Mouse (Mus musculus) limb, embryonic 12.5 days (tissue): ENCODE measurements around the gene Med9. TPM values are rescaled to one million over a fixed set of nuclear protein-coding genes. Genes with fewer than 3 reads are reported as not detected.

Source experiments
- ATAC-seq: fragments of 200-750 bp; cut with Nextera tagmentation; 2 replicates; pipeline ENCODE4 v1.8.0; 2017; ENCODE audit warnings: low read depth, moderate TSS enrichment; ENCODE audit not compliant: insufficient number of reproducible peaks, insufficient read depth, low FRiP score, low TSS enrichment
- H3K27ac ChIP-seq: fragments of 300-500 bp; sonication (generic); 2 replicates; pipeline ENCODE4 v1.5.1; 2016; ENCODE audit warnings: mild to moderate bottlenecking, moderate library complexity
- H3K27me3 ChIP-seq: fragments of 300-500 bp; sonication (generic); 2 replicates; pipeline ENCODE4 v1.6.1; 2016; ENCODE audit warnings: mild to moderate bottlenecking, moderate library complexity
- H3K36me3 ChIP-seq: fragments of 300-500 bp; sonication (generic); 2 replicates; pipeline ENCODE4 v1.6.1; 2016; ENCODE audit warnings: mild to moderate bottlenecking, moderate library complexity
- H3K4me1 ChIP-seq: fragments of 300-500 bp; sonication (generic); replicated peaks from 2 replicates; pipeline ENCODE4 v1.6.1; 2016
- H3K4me2 ChIP-seq: fragments of 300-500 bp; sonication (generic); 2 replicates; pipeline ENCODE4 v1.6.1; 2016; ENCODE audit warnings: mild to moderate bottlenecking, moderate library complexity
- H3K4me3 ChIP-seq: fragments of 300-500 bp; sonication (generic); replicated peaks from 2 replicates; pipeline ENCODE4 v1.5.1; 2016; ENCODE audit warnings: mild to moderate bottlenecking
- H3K9ac ChIP-seq: fragments of 300-500 bp; sonication (generic); replicated peaks from 2 replicates; pipeline ENCODE4 v1.6.1; 2016; ENCODE audit warnings: mild to moderate bottlenecking, moderate library complexity
- H3K9me3 ChIP-seq: fragments of 300-500 bp; sonication (generic); 2 replicates; pipeline ENCODE4 v1.6.1; 2016; ENCODE audit warnings: mild to moderate bottlenecking, moderate library complexity
- WGBS: fragments of 180-500 bp; shearing (Covaris S2); methylation state at CpG from one replicate; pipeline ENCODE4 v1.1.7; 2016; 5-methylcytosine and 5-hydroxymethylcytosine counted together
- polyA plus RNA-seq: library from polyadenylated mRNA; unstranded; fragments of >200 nt; fragmentation: Nextera tagmentation; extraction: Ambion mirVana; gene quantifications from 2 replicates; pipeline ENCODE4 v1.2.1, GENCODE M21; 2016

The Med9 gene
- polyA plus RNA-seq, 1 experiment from 2014 or later: 40.7 TPM

GRCm38 (mm10) chr11:59919401-59919800 is 28.6 kb upstream of the Med9 start:
- H3K4me2 ChIP-seq: no peak overlapping the region
- H3K4me3 ChIP-seq: no peak overlapping the region
- no peaks in the 10 kb centered on the region for H3K36me3 ChIP-seq
- no peak overlapping the region for H3K9ac ChIP-seq
- peaks cover 4% of the 10 kb centered on the region; the same call in 1 of the 2 replicates for H3K27me3 ChIP-seq
- 0 out of 2 replicates have a peak, but pooled peaks cover 4% of the 10 kb centered on the region for H3K4me1 ChIP-seq
- no peak overlapping the region for H3K27ac ChIP-seq
- ATAC-seq: no peak
- WGBS: 79% methylated on average over 3 of the region's 3 CpGs
- no peaks in the 10 kb centered on the region for H3K9me3 ChIP-seq

- 75% methylated on average over 5 of the region's 5 CpGs for whole genome bisulfite sequencing
- no peaks in the 10 kb centered on the region for H3K9me3 ChIP-seq
- ATAC-seq: no peak
- peaks cover 4% of the 10 kb centered on the region; the same call in 1 of the 2 replicates for H3K27me3 ChIP-seq
- H3K4me3 ChIP-seq: no peak overlapping the region
- H3K36me3 ChIP-seq: no peaks in the 10 kb centered on the region
- H3K27ac ChIP-seq: no peak overlapping the region
- H3K9ac ChIP-seq: no peak overlapping the region
- H3K4me2 ChIP-seq: no peak overlapping the region
- H3K4me1 ChIP-seq: 0 out of 2 replicates have a peak, but pooled peaks cover 4% of the 10 kb centered on the region
Observed at GRCm38 (mm10) chr11:59920331-59920730, 27.7 kb upstream of the Med9 start.

GRCm38 (mm10) chr11:59921265-59921664 is 26.7 kb upstream of the Med9 start:
- H3K4me2 ChIP-seq: no peak overlapping the region; the same call in 1 of the 2 replicates
- H3K36me3 ChIP-seq: no peaks in the 10 kb centered on the region
- 6% methylated on average over 7 of the region's 7 CpGs for WGBS

GRCm38 (mm10) chr11:59930031-59930430 is 18.0 kb upstream of the Med9 start:
- no peak for ATAC-seq
- Histone ChIP-seq H3K27ac (no peak overlapping the region), H3K36me3 (no peaks in the 10 kb centered on the region), H3K9ac (no peak overlapping the region), H3K4me3 (no peak overlapping the region), H3K4me2 (no peak overlapping the region), H3K4me1 (0 out of 2 replicates have a peak, but pooled peaks cover 5% of the 10 kb centered on the region), H3K9me3 (no peaks in the 10 kb centered on the region), H3K27me3 (peaks cover 6% of the 10 kb centered on the region)
- WGBS: 48% methylated on average over 4 of the region's 4 CpGs

More at GRCm38 (mm10) chr11:59921265-59921664, 26.7 kb upstream of the Med9 start:
- H3K27me3 ChIP-seq: peaks cover 4% of the 10 kb centered on the region; the same call in 1 of the 2 replicates
- H3K9me3 ChIP-seq: no peaks in the 10 kb centered on the region
- 0 out of 2 replicates have a peak, but pooled peaks cover 4% of the 10 kb centered on the region for H3K4me1 ChIP-seq
- no peak overlapping the region for H3K4me3 ChIP-seq
- no peak for ATAC-seq
- no peak overlapping the region for H3K27ac ChIP-seq
- H3K9ac ChIP-seq: 0 out of 2 replicates have a peak overlapping the region, but pooled peaks have one; percentile 18

- H3K4me2 ChIP-seq: no peak overlapping the region
- no peak overlapping the region for H3K27ac ChIP-seq
- no peak for ATAC-seq
- 0 out of 2 replicates have a peak, but pooled peaks cover 5% of the 10 kb centered on the region for H3K4me1 ChIP-seq
- no peak overlapping the region for H3K9ac ChIP-seq
- no peaks in the 10 kb centered on the region for H3K9me3 ChIP-seq
- no peak overlapping the region for H3K4me3 ChIP-seq
- WGBS: 66% methylated on average over 9 of the region's 9 CpGs
- no peaks in the 10 kb centered on the region for H3K36me3 ChIP-seq
- peaks cover 6% of the 10 kb centered on the region for H3K27me3 ChIP-seq
Observed at GRCm38 (mm10) chr11:59932560-59933337, 15.3 kb upstream of the Med9 start.

- H3K36me3 ChIP-seq: no peaks in the 10 kb centered on the region
- no peak overlapping the region for H3K4me3 ChIP-seq
- WGBS: 46% methylated on average over 12 of the region's 12 CpGs
- peaks cover 6% of the 10 kb centered on the region for H3K27me3 ChIP-seq
- ATAC-seq: no peak
- H3K9ac ChIP-seq: no peak overlapping the region
- H3K27ac ChIP-seq: no peak overlapping the region
- H3K9me3 ChIP-seq: no peaks in the 10 kb centered on the region
- H3K4me2 ChIP-seq: no peak overlapping the region
- 0 out of 2 replicates have a peak, but pooled peaks cover 5% of the 10 kb centered on the region for H3K4me1 ChIP-seq
Observed at GRCm38 (mm10) chr11:59933943-59934342, 14.1 kb upstream of the Med9 start.

GRCm38 (mm10) chr11:59937023-59937422 is 11.0 kb upstream of the Med9 start:
- ATAC-seq: no peak
- H3K27me3 ChIP-seq: no peaks in the 10 kb centered on the region; the same call in none of the 2 replicates
- no peak overlapping the region for H3K4me3 ChIP-seq
- WGBS: 82% methylated on average over 3 of the region's 3 CpGs
- H3K4me1 ChIP-seq: 0 out of 2 replicates have a peak, but pooled peaks cover 5% of the 10 kb centered on the region
- H3K9me3 ChIP-seq: no peaks in the 10 kb centered on the region
- H3K36me3 ChIP-seq: no peaks in the 10 kb centered on the region
- no peak overlapping the region for H3K4me2 ChIP-seq
- H3K9ac ChIP-seq: no peak overlapping the region
- H3K27ac ChIP-seq: no peak overlapping the region

- no peaks in the 10 kb centered on the region for H3K36me3 ChIP-seq
- no peak for ATAC-seq
- 0 out of 2 replicates have a peak, but pooled peaks cover 5% of the 10 kb centered on the region for H3K4me1 ChIP-seq
- no peak overlapping the region for H3K9ac ChIP-seq
- no peak overlapping the region for H3K4me2 ChIP-seq
- no peaks in the 10 kb centered on the region; the same call in none of the 2 replicates for H3K27me3 ChIP-seq
- H3K9me3 ChIP-seq: no peaks in the 10 kb centered on the region
- no peak overlapping the region for H3K27ac ChIP-seq
- H3K4me3 ChIP-seq: no peak overlapping the region
- WGBS: 41% methylated on average over 2 of the region's 2 CpGs
Observed at GRCm38 (mm10) chr11:59937615-59938014, 10.4 kb upstream of the Med9 start.

- H3K4me3 ChIP-seq: no peak overlapping the region
- 62% methylated on average over 1 of the region's 1 CpGs for WGBS
- no peak overlapping the region for H3K9ac ChIP-seq
- no peaks in the 10 kb centered on the region for H3K4me1 ChIP-seq
- no peaks in the 10 kb centered on the region; the same call in 1 of the 2 replicates for H3K27me3 ChIP-seq
- H3K4me2 ChIP-seq: no peak overlapping the region
- no peak for ATAC-seq
- H3K9me3 ChIP-seq: no peaks in the 10 kb centered on the region
- H3K27ac ChIP-seq: no peak overlapping the region
- H3K36me3 ChIP-seq: no peaks in the 10 kb centered on the region
Observed at GRCm38 (mm10) chr11:59939821-59940220, 8.2 kb upstream of the Med9 start.

GRCm38 (mm10) chr11:59940645-59941044 is 7.4 kb upstream of the Med9 start:
- H3K36me3 ChIP-seq: no peaks in the 10 kb centered on the region
- H3K9me3 ChIP-seq: no peaks in the 10 kb centered on the region
- no peak overlapping the region for H3K9ac ChIP-seq
- no peak overlapping the region for H3K4me2 ChIP-seq
- H3K27ac ChIP-seq: no peak overlapping the region
- 61% methylated on average over 3 of the region's 3 CpGs for WGBS
- no peak for ATAC-seq
- no peaks in the 10 kb centered on the region for H3K4me1 ChIP-seq
- no peaks in the 10 kb centered on the region; the same call in 1 of the 2 replicates for H3K27me3 ChIP-seq
- H3K4me3 ChIP-seq: no peak overlapping the region

- no peaks in the 10 kb centered on the region for H3K4me1 ChIP-seq
- H3K4me2 ChIP-seq: no peak overlapping the region
- H3K4me3 ChIP-seq: no peak overlapping the region
- no peaks in the 10 kb centered on the region for H3K36me3 ChIP-seq
- H3K27me3 ChIP-seq: no peaks in the 10 kb centered on the region; the same call in 1 of the 2 replicates
- WGBS: 42% methylated on average over 3 of the region's 3 CpGs
- no peak overlapping the region for H3K27ac ChIP-seq
- no peak for ATAC-seq
- H3K9me3 ChIP-seq: no peaks in the 10 kb centered on the region
- H3K9ac ChIP-seq: no peak overlapping the region
Observed at GRCm38 (mm10) chr11:59941391-59941790, 6.6 kb upstream of the Med9 start.
